Mouse (Mus musculus) large intestine, adult 2 months (tissue): ENCODE measurements at regions not wholly inside any gene's neighbourhood (a gene's known extent, or its start where the extent isn't known, plus 50 kb on each side); places are given as distances from the start of the nearest gene placed in this dataset.
A peak's percentile ranks its signal among the peaks of the same experiment; 100 is the strongest.

Experiments used
- DNase-seq: peaks from one replicate; pipeline ENCODE4 v3.0.0-alpha.2; 2012; ENCODE audit warnings: low read depth, low spot score
- WGBS: fragments of 180-500 bp; shearing (Covaris S2); methylation state at CpG from one replicate; pipeline ENCODE4 v1.1.7; 2018; 5-methylcytosine and 5-hydroxymethylcytosine counted together

DNA sequence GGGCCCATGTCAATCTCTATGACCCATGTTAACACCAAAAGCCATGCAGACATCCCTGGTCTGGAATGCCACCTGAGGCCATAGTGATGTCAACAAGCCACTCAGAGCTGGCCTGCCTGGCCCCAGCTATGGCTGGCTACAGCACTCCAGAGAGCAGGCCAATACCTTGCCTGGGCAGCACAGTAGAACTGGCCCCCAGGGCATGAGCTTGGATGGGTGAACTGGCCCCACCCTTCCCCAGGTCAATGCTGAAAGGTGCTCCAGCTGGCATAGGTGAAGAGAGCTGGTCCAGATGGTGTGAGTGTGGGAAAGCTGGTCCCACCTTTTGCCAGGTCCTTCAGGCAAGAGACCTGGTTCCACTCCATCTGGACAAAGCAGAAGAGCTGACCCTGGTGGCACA lies 132.2 kb downstream of the Nfkbiz start:
- DNase-seq: no peak

GRCm38 (mm10) chr16:55698489-55698892 lies 140.2 kb downstream of the Nfkbiz start:
- DNase-seq: no peak
- WGBS: 79% methylated on average over 3 of the region's 3 CpGs

DNA sequence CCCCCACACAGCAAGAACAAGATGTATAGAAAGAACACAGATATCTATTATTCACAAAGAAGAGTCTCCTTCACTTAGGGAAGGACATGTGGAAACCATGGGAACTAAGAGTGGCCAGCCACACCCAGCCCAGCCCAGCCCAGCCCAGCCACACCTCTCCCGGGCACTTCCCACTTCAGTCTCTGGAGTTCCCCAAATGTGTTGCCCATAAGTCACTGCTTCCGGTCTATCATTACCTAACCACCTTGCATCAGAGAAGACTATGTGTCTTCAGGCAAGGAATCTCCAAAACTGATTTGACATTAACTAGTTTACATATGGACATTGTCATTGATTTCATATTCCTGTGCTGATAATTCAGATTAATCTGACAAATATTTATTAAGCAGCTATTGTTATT lies 147.6 kb downstream of the Nfkbiz start:
- 53% methylated on average over 2 of the region's 2 CpGs for WGBS
- DNase-seq: no peak

GRCm38 (mm10) chr16:55663946-55664345 lies 174.8 kb downstream of the Nfkbiz start:
- DNase-seq: no peak
- WGBS: 84% methylated on average over 1 of the region's 1 CpGs

DNA sequence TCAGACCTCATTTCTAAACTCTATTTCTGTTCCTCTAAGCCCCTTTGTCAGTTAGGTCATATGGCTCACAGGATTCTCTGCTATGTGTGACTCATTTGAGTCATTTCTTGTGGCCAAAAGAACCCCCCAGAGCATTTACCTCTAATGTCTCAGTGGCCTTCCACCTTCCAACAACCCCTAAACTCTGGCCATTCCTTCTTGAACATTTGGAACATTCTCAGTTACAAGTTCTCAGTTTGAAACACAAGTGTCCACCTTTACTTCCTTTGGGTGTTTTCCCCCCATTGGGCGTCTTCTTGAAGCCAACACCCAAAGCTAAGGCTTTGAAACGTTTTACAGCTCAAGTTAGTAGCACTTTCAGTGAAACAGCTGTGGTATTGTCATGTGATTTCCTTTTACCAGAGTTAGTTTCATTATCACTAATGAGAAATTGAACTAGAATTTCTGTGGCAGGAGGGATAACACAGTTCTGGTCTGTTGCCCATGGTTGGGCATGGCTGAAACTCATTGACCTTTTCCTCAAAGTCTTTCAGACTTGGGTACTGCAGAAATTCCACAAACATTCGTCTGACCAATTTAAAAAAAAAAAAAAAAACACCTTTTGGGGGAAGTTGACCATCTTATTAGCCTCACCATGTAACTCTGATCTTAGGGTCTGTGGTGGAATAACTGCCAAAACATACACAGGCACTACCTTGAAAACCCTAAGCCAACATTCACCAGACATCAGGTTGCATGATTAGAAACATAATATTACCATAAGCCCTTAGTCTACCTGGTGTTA lies 201.8 kb downstream of the Nfkbiz start:
- 32% methylated on average over 3 of the region's 3 CpGs for WGBS
- DNase-seq: no peak

DNA sequence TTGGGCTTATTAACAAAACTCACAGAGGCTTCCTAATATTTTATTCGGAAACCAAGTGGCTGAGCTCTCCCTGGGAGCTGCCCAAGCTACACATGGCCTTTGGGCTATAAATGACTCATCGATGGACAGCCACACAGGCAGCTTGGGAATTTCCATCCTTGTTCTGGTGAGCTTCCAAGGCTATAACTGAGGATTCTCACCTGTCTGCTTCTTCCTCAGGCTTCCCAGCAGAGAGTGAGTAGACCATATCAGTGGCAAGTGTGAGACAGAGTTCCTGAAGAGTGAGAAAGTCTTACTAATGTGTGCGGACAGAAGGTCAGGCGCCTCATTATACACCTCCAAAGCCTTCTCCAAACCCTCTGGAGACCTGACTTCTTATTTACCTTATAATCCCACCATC lies 202.5 kb downstream of the Nfkbiz start:
- 68% methylated on average over 4 of the region's 4 CpGs for WGBS
- no peak for DNase-seq

DNA sequence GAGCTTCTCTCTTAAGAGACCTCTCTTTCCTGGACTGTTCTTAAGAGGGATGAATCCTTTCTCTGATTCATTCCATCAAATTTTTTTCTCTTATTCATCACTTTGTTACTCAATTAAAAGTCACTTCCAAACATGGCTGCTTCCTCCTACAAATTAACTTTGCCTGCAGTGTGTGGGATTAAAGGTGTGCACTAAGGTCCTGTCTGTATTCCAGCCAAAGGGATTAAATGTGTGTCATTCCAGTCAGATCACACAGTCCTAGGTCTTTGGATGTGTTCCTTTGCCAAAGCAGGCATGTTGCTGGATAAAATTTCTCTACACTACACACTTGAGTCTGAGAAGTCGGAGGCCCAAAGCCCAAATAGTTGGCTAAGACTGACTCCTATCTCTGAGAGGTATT lies 204.0 kb downstream of the Nfkbiz start:
- WGBS: 82% methylated on average over 1 of the region's 1 CpGs
- DNase-seq: no peak

- 67% methylated on average over 3 of the region's 3 CpGs for WGBS
- no peak for DNase-seq
Observed at GRCm38 (mm10) chr16:55632220-55632619, 206.5 kb downstream of the Nfkbiz start.

DNA sequence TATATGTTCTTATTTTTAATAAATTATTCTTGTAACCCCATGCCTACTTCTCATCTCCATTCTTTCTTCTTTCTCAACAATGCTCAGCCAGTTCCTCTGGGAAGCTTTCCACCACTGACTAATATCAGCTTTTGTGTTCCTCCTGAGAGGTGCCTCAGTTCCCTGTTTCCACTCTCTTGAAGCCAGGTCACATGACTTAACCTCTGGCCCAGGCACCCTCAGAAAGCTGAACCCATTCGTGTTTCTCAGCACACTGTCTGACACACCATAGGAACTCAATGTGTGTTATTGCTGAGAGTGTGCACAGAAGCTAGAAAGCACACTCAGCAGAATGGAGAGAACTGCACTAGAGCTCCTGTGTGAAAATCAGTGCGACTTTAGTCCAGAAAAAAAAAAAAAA lies 207.1 kb downstream of the Nfkbiz start:
- WGBS: 64% methylated on average over 2 of the region's 2 CpGs

GRCm38 (mm10) chr16:55631048-55631447 lies 207.7 kb downstream of the Nfkbiz start:
- 82% methylated on average over 2 of the region's 2 CpGs for WGBS
- DNase-seq: no peak

More for the DNA sequence above, 207.1 kb downstream of the Nfkbiz start:
- DNase-seq: no peak

DNA sequence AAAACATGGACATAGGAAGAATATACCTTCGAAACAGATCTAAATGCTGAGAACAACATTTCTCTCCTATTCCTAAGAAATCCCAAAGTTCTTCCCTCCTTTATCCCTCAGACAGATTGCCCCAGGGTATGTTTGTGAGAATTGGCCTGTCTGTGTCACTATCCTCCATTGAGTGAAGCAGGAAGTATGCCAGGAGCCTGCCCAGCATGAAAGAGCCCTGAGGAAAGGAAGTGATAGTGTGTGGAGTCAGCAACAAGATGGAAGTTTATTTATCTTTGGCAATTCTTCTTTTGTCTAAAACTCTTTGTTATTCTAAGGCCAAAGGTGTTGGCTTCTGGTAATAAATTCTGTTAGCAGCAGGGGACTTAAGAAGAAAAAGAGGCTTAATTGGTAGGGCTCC lies 211.2 kb downstream of the Nfkbiz start:
- no peak for DNase-seq
- WGBS: 100% methylated on average over 1 of the region's 1 CpGs

DNA sequence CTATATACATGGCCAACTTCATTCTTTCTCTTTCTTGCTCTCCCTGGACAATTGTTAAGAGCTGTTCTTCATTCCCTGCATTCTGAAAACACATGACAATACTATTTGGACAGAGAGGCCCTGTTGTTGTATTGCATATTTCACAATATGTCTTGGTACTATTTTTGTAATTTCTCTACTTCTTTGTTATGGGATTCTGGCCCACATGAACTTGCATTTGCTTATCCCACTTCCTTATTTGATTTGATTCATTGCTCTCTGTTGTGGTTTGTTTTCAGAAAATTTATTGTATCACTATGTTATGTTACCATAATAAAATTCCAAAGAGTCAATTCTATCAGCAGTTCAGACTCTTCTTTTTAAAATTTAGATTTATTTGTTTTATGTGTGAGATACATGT lies 215.3 kb downstream of the Nfkbiz start:
- no peak for DNase-seq

DNA sequence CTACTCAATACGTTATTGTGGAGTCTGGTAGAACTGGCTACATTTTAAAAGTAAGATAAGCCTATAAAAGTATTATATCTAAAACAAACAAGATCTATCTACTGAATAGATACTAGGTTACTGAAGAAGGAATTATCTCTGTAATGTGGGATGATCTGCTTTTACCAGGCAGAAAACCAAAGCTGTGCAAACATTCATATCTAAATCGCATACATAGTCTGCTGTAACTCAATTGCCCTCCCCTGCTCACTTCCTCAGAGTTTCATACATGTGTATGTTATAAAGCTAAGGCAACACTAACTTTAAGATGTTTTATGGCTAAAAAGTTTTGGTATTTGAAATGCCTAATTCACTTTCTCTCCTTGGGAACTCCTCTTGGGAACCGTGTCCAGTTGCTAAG lies 219.0 kb downstream of the Nfkbiz start:
- WGBS: 27% methylated on average over 3 of the region's 3 CpGs
- no peak for DNase-seq

- 66% methylated on average over 3 of the region's 3 CpGs for WGBS
- no peak for DNase-seq
Observed at GRCm38 (mm10) chr16:55617958-55618357, 220.7 kb downstream of the Nfkbiz start.

DNA sequence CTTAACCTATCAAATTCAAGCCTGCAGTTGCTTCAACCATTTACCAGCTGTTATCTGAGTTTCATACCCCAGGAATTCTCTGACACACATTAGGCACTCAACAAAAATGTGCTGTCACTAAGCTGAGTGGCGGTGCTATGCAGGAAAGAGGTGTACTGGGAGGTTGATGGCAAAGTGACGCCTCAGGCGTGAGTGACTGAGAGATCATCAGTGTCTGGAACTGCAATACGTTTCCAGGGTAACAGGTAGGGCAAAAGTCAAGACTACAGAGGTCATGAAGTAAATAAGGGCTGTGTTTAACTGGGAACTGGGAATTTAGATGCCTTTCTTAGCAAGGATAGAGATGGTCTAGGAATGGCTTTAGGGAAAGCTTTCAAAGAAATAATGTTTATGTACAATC lies 221.2 kb downstream of the Nfkbiz start:
- 36% methylated on average over 4 of the region's 4 CpGs for WGBS
- peak; percentile 73 for DNase-seq

GRCm38 (mm10) chr16:55616408-55617120 lies 222.1 kb downstream of the Nfkbiz start:
- 64% methylated on average over 1 of the region's 1 CpGs for WGBS
- DNase-seq: no peak

- DNase-seq: peak; percentile 66
Observed at GRCm38 (mm10) chr16:55612873-55613272, 225.8 kb downstream of the Nfkbiz start.

DNA sequence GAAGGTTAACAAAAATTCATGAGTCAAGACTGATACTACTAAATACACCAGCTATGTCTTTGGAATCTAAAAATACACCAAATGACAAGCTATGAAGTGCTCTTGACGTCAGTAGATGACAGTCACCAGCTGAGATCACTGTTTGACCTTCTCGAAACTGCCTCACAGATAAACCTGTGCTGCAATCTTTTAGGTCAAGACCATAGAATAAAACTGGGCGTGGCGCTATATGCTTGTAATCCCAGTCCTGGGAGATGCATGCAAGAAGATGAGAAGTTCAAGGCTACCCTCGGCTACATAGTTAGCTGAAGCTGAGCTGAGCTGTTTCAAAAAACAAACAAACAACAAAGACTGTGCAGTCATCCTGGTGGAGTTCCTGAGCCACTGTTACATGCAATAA lies 226.7 kb downstream of the Nfkbiz start:
- DNase-seq: no peak
- 73% methylated on average over 5 of the region's 5 CpGs for WGBS

More at GRCm38 (mm10) chr16:55612873-55613272, 225.8 kb downstream of the Nfkbiz start:
- WGBS: 25% methylated on average over 3 of the region's 3 CpGs

DNA sequence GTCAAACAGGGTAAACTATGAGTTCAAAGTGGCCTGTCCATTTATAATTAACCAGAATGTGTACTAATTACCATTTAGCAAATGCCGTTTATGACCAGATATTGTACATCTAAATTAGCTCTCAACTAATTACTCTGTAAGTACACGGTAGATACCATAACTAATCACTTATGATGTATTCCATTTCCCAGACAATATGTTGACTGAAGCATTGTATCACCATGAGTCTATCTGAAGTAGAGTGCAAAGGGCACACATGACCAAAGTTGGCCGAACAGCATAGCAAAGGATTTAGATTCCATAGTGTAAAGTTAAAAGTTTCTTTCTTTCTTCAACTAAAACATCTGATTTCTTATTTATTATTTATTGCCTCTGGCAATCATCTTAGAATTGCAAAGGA lies 227.5 kb downstream of the Nfkbiz start:
- 71% methylated on average over 3 of the region's 3 CpGs for WGBS
- DNase-seq: no peak

DNA sequence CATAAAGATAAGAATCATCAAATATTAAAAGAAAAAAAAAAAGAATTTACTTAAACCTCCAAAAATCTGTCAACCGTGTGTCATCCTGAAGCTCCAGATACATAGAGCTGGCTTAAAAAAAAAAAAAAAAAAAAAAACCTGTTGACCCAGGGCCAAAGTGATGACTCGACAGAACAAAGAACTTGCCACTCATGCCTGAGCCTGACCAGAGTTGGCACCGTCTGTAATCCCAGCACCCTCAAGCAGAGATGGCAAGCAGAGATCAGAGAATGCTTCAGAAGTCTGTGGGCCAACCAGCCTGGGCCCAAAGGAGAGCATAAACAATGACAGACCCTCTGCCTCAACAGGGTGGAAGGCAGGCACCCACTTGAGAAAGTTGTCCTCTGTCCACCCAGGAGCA lies 230.3 kb downstream of the Nfkbiz start:
- WGBS: 74% methylated on average over 3 of the region's 3 CpGs
- DNase-seq: no peak
